Mouse (Mus musculus) bone marrow, adult 2 months (tissue): Measurements from ENCODE around the gene Atg2a.

ENCODE experiments used
- CTCF ChIP-seq: fragments of 200-500 bp; IDR thresholded peaks from 2 replicates; pipeline ENCODE4 v1.5.1; 2011; ENCODE audit warnings: low read length, control low read depth; ENCODE audit not compliant: control insufficient read depth, insufficient read depth
- POLR2A ChIP-seq: fragments of 200-500 bp; IDR thresholded peaks from 2 replicates; pipeline ENCODE4 v1.6.1; 2011; ENCODE audit warnings: low read depth, mild to moderate bottlenecking, control low read depth, low read length, borderline replicate concordance; ENCODE audit not compliant: control insufficient read depth

DNA sequence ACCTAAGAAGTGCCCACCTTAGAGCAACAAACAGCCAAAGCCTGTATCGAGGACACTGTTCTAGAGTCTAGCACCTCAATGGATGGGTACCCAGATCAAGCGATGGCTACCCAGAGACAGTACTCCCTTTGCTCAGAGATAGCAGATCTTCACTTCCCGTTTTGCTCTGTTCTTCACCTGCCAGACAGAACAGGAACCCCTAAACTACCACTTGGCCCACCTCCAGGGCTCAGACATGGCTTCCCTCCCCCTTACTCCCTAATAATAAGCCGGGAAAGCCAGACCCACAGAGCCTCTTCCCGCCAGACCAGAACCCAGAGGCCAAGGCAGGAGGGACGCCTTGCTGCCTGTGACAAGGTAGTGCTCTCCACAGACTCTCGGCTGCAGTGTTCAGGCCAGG, 4.6 kb upstream of the Atg2a start:
- TF ChIP-seq POLR2A, result no peak
- TF ChIP-seq CTCF, result no peak
